Mouse (Mus musculus) bone marrow, adult 2 months (tissue): ENCODE data around the gene Olfr493.

Experiments used
- CTCF ChIP-seq: fragments of 200-500 bp; IDR thresholded peaks from 2 replicates; pipeline ENCODE4 v1.5.1; 2011; ENCODE audit warnings: low read length, control low read depth; ENCODE audit not compliant: control insufficient read depth, insufficient read depth
- POLR2A ChIP-seq: fragments of 200-500 bp; IDR thresholded peaks from 2 replicates; pipeline ENCODE4 v1.6.1; 2011; ENCODE audit warnings: low read depth, mild to moderate bottlenecking, control low read depth, low read length, borderline replicate concordance; ENCODE audit not compliant: control insufficient read depth

GRCm38 (mm10) chr7:108392867-108393266, 46.1 kb upstream of the Olfr493 start, which contains the start of gene Olfr495:
- TF ChIP-seq CTCF (no peak), POLR2A (no peak)
